Mouse (Mus musculus) kidney, postnatal 4 days (tissue): ENCODE results near the gene 2310033P09Rik.
"Not testable (repeated sequence)": the region's sequence is repeated elsewhere in the genome, so short reads cannot be mapped to it uniquely, and the experiment has no call there.

Source experiments
- DNase-seq, 2 experiments: peaks; one replicate each; pipeline ENCODE4 v3.0.0; 2021; ENCODE audit warnings: mixed read lengths in 2 of 2

Gene 2310033P09Rik

DNA sequence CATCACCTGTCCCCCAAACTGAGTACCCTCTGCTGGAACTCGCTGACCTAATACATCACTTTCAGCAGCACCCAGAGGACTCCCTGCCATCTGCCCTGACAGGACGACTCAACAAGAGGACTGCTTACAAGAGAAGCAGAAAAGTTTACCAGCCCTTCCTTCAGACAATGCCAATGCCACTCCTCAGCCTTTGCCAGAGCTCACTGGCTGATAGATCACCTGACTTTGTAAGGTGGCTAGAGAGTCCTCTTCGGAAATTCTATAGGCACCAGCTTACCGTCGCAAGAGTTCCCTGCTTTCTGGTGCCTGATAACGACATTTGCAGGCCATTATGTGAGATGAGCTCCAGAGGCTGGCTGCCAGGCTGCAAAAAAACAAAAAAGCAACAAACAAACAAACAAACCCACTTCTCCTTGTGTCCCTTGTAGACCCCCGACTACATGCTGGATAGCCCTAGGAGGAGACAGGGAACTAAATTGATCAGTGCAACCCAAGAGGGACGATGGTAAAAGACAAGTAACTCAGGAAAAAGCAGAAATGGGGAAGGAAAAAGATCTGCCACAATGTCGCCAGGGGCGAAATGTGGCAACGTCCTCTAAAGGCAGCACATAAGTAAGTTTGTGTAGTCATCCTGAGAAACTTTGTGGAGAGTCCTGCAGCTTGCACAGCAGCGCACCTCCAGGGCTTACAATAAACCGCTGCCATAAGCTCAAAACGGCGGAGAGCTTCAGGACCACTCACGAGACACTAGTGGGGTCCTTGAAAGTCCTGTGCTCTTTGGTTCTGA, 6.7 kb upstream of the 2310033P09Rik start:
- no peak for DNase-seq

DNA sequence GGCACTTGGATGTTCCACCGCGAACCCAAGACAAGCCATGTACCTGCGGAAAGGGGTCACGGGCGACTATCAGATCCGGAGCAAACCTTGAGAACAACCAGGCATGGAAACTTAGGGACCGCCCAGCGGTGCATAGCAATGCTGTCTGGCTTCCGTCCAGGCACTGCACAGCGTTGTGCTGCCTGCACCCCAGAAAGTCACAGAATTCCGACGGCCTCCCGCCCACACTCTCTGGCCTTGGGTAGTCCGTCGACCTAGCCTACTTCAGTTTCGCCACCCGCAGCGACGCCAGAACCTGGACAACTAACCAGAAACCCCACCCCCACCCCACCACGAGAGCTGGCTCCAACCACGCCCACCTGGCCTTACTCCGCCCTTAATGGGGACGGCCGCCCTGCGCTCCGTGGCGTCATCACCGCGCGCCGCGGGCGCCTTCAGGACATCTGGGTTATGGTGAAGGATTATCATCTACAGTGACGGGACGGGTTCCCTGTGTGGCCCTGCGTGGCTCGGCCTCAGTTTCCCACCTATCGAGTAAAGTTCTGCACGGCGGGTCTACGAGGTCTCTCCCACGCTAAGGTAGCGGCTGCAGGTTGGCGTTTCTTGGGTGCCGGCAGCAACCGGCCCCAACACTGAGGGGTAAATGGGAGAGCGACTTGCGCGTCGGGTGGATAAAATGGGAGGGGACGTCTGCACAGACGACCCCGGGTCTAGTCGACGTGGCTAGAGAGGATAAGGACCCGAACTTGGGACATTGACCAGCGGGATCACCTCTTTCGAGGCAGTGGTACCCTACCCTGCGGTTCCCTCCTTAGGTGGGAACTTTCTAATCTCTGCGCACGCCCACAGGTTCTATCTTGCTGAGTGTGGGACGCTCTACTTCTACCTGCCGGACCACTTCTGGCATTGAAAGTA, 5.8 kb upstream of the 2310033P09Rik start, which contains the start of gene Mrpl55:
TSS of gene Mrpl55 (plus strand) at position 406 of the 915 bp plus-strand sequence.
- peak; percentile 97 to 98 for DNase-seq

DNA sequence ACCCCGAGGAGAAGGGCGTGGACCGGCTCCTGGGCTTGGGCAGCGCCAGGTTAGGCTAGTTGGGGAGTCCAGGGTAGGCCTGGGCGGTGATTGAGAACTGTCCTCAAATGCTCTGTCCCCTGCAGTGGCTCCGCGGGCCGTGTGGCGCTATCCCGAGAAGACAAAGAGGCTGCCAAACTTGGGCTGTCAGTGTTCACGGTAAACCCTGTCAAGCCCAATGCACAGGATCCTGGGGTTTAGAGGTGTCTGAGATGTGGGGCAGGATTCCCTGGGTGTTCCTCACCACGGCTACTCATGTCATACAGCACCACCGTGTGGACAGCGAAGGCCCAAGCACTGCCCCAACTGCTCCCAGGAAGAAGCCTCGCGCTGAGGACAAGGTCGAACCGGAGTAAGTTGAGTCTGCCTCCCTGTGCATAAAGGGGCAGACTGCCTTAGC, 901 bp downstream of the 2310033P09Rik start:
- DNase-seq: peak; percentile 78 to 88

DNA sequence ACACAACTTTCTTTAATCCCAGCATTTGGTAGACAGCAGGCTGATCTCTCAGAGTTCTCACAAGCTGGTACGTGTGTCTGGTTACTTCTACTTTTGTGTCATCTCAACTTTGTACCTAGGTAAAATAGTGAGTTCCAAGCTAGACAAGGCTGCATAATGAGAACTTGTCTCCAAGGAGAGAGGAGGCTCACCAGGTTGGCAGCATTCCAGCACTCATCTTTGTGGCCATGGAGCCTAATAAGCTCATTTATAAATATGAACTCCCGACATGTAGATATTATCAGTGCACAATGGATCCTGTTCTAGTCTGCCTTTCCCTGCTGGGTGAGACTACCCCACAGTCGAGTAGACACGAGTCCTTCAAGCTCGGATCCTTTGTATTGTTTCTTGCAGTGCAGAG, 1.5 kb downstream of the 2310033P09Rik start:
- DNase-seq: peak in 1 of 2 experiments; percentile 25

DNA sequence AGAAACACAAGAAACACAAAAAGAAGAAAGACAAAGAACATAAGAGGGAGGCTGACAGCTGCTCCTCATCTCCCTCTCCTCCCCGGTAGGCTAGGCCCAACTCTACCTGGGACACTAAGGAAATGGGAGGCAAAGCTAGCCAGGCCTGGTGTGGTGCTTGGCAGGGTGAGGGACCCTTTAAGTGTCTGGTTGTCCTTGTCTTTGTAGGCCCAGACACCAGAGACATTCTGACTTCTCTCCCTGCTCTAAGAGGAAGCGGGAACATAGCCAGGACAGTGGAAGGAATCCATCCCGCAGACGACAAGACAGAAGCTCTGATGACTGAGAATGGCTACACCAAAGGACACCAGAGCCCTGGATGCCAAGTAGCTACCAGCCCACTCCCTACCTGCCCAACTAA, 1.9 kb downstream of the 2310033P09Rik start:
- DNase-seq: no peak

DNA sequence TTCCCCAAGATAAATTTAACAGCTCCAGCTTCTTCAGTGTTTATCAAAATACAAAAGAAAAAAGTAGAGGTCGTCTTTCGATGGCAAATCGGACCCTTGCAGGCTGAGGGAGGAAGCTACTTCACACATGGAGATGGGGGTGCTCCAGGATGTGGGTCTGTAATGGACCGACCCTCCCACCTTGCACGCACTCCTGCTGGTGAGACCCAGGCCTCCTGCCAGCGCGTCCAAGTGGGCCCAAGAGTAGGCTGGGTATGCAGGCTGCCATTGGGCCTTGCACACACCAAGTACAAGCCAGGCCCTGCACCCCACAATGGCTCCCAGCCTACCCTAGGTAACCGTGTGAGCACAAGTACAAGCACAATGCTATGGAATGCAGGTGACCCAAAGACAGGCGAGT, 3.4 kb downstream of the 2310033P09Rik start:
- not testable (repeated sequence) for DNase-seq

GRCm38 (mm10) chr11:59212320-59212719, 4.2 kb downstream of the 2310033P09Rik start:
- not testable (repeated sequence) for DNase-seq

GRCm38 (mm10) chr11:59212892-59213494, 4.9 kb downstream of the 2310033P09Rik start:
- DNase-seq: no peak

DNA sequence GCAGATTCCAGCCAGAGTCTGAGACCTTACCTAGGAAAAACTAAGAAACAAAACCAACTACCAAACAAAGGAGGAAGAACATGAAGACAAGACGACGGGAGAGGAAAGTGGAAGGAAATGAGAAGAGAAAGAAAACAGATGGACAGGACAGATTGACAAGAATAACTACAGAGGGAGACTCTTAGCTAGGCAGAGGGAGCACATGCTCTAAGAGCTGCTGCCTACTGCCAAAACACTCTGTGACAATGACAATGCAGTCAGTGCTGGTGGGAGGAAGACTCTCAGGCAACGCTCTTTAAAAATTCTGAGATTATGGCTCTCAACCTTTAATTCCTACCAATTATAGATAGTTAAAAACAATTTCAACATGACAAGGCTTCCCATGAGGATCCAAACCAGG, 8.8 kb downstream of the 2310033P09Rik start:
- DNase-seq: no peak

DNA sequence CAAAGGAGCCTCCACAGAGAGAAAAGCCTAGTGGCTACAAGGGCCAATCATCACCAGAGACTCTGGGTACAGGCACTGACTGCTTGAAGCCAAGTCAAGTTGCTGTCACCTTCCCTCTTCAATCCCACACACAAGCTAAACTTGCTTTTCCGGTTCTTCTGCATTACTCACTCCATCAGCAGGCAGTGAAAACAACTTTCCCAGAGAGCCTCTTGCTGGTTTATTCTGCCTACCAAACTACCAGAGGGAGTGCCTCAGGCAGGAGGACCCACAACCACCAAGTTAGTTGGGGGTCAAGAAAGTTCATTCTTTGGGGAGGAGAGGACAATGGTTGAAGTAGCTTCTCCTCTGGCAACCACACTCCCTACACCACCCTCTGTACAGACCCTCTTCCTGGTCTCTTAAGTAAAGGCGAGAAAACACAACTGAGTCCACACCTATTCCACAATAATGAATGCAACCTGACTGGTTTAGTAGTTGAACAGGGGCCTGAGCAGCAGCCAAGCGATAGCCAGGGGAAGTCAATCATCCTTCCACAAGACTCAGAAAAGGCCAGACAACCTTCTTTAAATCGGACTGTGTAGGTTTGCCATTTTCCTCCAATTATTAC, 10.4 kb downstream of the 2310033P09Rik start:
- peak in 1 of 2 experiments; percentile 37 for DNase-seq

GRCm38 (mm10) chr11:59219064-59219463, 10.9 kb downstream of the 2310033P09Rik start:
- DNase-seq: peak; percentile 61 to 71

- DNase-seq: no peak
Measured at GRCm38 (mm10) chr11:59221604-59222003, 13.5 kb downstream of the 2310033P09Rik start.

GRCm38 (mm10) chr11:59222306-59222705, 14.2 kb downstream of the 2310033P09Rik start:
- DNase-seq: no peak

- DNase-seq: no peak
Measured at GRCm38 (mm10) chr11:59224025-59224424, 15.9 kb downstream of the 2310033P09Rik start.

DNA sequence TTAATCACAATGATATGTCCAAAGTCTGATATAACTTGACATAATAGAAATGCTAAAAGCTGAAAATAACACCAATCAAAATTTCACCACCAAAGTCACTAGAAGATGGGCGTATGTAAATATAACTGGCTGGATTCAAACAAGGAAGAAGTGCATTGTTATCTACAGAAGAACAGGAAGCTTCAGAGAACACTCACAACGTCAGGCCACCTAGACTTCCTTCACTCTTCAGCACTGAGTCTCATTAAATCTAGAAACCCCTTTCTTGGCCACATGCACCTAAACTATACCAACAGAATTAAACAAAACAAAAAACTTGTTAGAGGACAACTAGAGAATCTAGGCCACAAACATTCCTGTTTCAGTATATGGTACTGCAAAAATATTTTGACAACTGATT, 16.3 kb downstream of the 2310033P09Rik start:
- no peak for DNase-seq

DNA sequence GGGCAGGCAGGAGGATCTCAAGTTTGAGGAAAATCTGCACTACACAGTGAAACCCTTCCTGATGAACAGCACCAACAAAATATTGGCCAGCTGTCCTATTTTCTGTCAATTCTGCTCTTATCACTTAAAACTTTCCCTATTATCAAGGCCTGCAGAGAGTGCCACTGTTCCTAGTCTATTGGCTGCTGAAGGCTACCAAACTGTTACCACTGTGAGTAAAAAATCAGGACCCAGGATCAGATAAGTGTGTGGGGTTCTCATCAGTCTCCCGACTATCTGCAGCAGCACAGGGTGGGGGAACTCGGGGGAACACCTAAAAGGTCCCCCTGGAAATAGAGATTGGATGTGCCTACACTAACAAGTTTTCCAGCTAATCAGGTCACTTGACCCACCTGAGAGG, 17.0 kb downstream of the 2310033P09Rik start:
- DNase-seq: no peak

DNA sequence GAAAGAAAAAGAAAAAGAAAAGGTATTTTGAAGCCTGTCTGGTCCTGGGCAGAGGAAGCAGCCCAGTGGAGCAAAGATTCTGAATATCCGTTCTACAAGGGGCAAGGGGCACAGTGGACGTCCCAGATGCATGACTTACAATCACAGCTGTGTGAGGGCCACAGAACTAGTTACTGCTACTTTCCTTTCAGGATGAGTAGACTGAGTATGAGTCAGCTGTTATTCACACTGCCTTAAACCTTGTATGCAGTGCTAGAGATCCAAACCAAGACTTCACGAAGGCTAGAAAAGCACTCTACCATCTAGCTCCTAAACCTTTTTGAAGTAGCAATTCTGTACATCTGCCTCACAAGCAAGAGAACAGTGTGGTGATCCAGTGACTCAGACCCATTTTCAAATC, 18.1 kb downstream of the 2310033P09Rik start:
- DNase-seq: no peak

- no peak for DNase-seq
Measured at GRCm38 (mm10) chr11:59226787-59227603, 18.9 kb downstream of the 2310033P09Rik start.

GRCm38 (mm10) chr11:59227604-59228121, 19.5 kb downstream of the 2310033P09Rik start:
- no peak for DNase-seq

DNA sequence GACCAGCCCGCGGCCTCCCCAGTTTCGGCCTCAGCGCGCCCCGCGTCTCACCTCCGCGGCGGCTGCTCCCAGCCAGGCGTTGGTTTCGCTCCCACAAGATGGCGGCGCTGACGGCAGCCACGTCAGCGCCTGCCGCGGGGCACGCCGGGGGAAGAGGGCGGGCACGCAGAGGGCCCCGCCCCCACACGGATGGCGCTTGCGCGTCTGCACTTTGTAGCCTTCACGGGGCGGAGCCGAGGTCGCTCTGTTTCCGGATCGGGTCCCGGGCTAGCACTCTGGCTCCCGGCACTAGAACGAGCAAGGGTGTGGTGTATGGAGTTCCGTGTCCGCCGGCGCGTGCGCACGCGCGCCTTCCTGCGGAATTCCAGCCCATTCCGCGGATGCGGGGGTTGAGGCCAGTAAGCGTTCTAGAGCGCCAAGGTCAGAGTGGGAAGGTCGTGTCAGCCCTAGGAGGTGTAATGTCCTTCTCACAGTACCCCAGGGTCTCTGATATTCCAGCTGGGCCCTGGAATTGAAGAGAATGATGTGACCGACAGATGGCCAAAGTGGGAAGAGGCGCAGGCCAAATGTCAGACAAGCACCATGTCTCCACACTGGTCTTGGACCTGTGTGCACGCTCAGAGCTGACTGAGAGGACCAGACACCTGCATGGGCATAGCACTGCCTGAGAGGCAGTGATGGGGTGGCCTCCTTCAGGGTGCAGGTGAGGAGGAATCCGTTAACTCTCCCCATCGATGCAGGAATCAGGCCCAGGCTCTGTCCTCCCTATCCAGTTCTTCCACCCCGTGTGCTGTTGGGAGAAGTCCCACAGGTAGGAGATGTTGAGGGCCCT, 20.2 kb downstream of the 2310033P09Rik start, which contains the start of gene Arf1:
TSS of gene Arf1 (minus strand) at position 149 of the 832 bp plus-strand sequence.
- DNase-seq: peak; percentile 96 to 98
